Mouse (Mus musculus): ENCODE measurements around the gene Mtmr6. TPM values are rescaled to one million over a fixed set of nuclear protein-coding genes. Genes with fewer than 3 reads are reported as not detected.

Gene Mtmr6
- polyA plus RNA-seq (2012), result 13.7 and 14.2 TPM in 2 replicates

DNA sequence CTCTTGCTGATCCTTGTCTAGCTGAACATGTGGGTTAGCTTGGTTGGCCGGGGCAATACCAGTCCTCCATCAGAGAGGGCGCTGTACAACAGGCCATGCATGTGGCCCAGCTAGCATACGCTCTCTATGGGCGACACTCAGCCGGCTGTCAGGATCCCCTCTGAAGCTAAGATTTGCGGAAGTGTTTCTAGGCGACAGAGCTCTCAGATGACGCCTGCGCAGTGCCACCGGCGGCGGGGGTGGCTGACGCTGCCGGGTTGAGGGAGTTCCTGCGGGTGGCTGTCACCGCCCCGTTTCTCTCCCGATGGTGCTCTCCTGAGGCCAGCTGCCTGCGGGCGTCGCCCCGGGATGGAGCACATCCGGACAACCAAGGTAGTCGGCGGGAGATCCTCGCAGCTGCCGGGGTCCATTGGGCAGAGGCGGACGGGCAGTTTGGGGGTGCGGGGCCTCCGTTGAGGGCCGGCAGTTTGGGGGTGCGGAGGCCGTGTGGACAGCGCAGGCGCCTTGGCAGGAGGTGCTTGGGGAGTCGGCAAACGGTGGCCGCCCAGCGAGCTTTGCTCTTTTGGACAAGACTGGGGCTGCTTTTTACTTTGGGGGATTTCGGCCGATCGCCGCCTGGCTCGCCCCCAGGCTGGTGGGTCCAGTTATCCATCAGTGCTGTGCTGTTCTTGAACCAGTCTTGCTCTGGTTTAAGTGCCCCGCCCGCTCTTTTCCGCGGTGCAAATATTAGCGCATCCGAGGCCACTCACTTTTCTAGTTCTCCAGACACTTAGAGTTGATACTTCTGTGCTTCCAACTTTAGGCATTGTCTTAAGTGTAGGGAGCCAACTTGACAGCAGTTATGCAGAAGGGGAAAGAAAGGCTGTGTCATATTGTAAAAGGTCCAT, at the start of gene Mtmr6:
Gene Mtmr6, plus strand, starts transcription at position 239 of the 887 bp plus-strand sequence.

DNA sequence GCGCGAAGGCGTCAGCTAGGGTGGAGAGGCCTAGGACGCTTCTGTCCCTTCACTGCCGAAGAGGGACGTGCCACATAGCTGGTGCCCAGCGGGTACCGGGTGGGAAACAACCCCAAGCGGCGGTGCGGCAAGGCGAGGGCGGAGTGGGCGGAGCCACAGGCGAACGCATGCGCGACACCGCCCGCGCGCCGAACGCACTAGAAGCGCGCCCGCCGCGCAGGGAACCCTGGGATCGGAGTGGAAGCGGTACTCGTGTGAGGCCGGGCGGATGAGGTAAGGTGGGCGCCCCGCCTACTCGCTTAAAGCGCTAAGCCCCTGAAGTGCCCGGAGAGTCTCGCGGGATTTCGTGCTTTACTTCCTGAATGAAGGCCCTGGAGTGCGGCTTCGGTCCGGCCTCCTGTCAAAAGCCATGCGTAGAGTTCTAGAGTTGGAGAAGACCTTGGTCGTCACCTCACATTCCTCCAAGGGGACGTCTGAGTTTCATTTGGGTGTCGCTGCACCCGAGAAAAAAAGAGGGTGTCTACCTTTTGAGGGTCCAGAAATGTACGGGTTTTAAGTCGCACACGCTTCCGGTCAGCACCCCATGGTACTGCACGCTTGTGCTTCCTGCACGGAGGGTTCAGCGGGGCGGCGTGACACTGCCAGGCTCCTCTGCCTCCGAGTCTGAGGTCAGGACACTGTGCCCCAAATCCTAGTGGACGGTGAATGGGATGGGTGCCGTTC, 13.6 kb upstream of the Mtmr6 start, which contains the start of the genes Nupl1 and Gm49336:
Gene Nupl1, minus strand, starts transcription at position 151 of the 723 bp plus-strand sequence.
Gene Gm49336, minus strand, starts transcription at position 227 of the 723 bp plus-strand sequence.

Other genes starting within 250 kb of the Mtmr6 start
- gene Atp8a2, start 68.0 kb upstream of the Mtmr6 start, polyA plus RNA-seq (2012), result 0.61 and 1.5 TPM in 2 replicates
- gene Nupl1, start 13.8 kb upstream of the Mtmr6 start, polyA plus RNA-seq (2012), result not detected in 2 replicates
- 6.7 and 7.7 TPM in 2 replicates for gene Gm49336, start 13.7 kb upstream of the Mtmr6 start, polyA plus RNA-seq (2012)
- gene Amer2, start 108.0 kb downstream of the Mtmr6 start, polyA plus RNA-seq (2012), result 0.22 and 0.27 TPM in 2 replicates

Measured in megakaryocyte-erythroid progenitor cell, adult 5 weeks (primary cell).